Mouse (Mus musculus) hindbrain, embryonic 14.5 days (tissue): ENCODE results near the gene Gm10272. TPM values are rescaled to one million over a fixed set of nuclear protein-coding genes. Genes with fewer than 3 reads are reported as not detected.
"Not testable (repeated sequence)": the region's sequence is repeated elsewhere in the genome, so short reads cannot be mapped to it uniquely, and the experiment has no call there.

ENCODE experiments used
- ATAC-seq: fragments of 200-750 bp; cut with Nextera tagmentation; 2 replicates; pipeline ENCODE4 v1.8.0; 2017; ENCODE audit warnings: moderate number of reproducible peaks, mild to moderate bottlenecking, moderate TSS enrichment, moderate library complexity; ENCODE audit not compliant: low FRiP score
- DNase-seq: peaks from one replicate; pipeline ENCODE4 v3.0.0-alpha.2; 2015; ENCODE audit warnings: low spot score
- H3K27ac ChIP-seq: fragments of 300-500 bp; sonication (generic); 2 replicates; pipeline ENCODE4 v1.5.1; 2014; ENCODE audit warnings: mild to moderate bottlenecking, moderate library complexity
- H3K27me3 ChIP-seq: fragments of 300-500 bp; sonication (generic); 2 replicates; pipeline ENCODE4 v1.6.1; 2014; ENCODE audit warnings: mild to moderate bottlenecking, low read length, mixed read lengths; ENCODE audit not compliant: control insufficient read depth, insufficient read depth
- H3K36me3 ChIP-seq: fragments of 300-500 bp; sonication (generic); replicated peaks from 2 replicates; pipeline ENCODE4 v1.6.1; 2014; ENCODE audit not compliant: control insufficient read depth, insufficient read depth
- H3K4me1 ChIP-seq: fragments of 300-500 bp; sonication (generic); replicated peaks from 2 replicates; pipeline ENCODE4 v1.6.1; 2014; ENCODE audit warnings: antibody characterized with exemption, low read length, mixed read lengths; ENCODE audit not compliant: control insufficient read depth, insufficient read depth
- H3K4me2 ChIP-seq: fragments of 300-500 bp; sonication (generic); replicated peaks from 2 replicates; pipeline ENCODE4 v1.6.1; 2014; ENCODE audit warnings: mild to moderate bottlenecking, moderate library complexity
- H3K4me3 ChIP-seq: fragments of 300-500 bp; sonication (generic); replicated peaks from 2 replicates; pipeline ENCODE4 v1.5.1; 2014; ENCODE audit warnings: mild to moderate bottlenecking, low read length
- H3K9ac ChIP-seq: fragments of 300-500 bp; sonication (generic); 2 replicates; pipeline ENCODE4 v1.6.1; 2014
- H3K9me3 ChIP-seq: fragments of 300-500 bp; sonication (generic); 2 replicates; pipeline ENCODE4 v1.6.1; 2016; ENCODE audit warnings: low read length; ENCODE audit not compliant: control insufficient read depth
- WGBS: fragments of 180-500 bp; shearing (Covaris S2); extraction: QIAGEN DNeasy Blood & Tissue Kit; methylation state at CpG from one replicate; pipeline ENCODE4 v1.1.7; 2014; 5-methylcytosine and 5-hydroxymethylcytosine counted together
- polyA plus RNA-seq: library from polyadenylated mRNA; unstranded; fragments of >200 nt; fragmentation: Nextera tagmentation; extraction: Ambion mirVana; gene quantifications from 2 replicates; pipeline ENCODE4 v1.2.1, GENCODE M21; 2014

Gene Gm10272
- polyA plus RNA-seq, 1 experiment from 2014 or later, result not detected

DNA sequence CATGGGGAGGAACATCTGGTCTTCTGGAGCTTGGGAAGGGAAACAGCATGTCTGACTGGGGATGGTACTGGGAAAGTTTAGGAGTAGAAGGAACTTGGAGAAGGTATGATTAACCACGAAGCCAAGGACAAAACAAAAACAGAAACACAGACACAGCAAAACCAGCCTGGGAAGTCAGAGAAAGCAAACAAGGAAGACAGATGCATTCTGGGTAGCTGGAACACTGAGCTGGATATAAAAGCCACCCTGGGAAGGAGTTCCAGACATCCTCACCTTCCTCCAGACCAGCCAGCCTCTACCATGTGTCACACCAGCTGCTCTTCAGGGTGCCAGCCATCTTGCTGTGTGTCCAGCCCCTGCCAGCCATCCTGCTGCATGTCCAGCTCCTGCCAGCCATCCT is 9.1 kb downstream of the Gm10272 start, which contains the start of gene Gm10142:
Gene Gm10142 (plus strand): TSS at position 301 of the 400 bp plus-strand sequence.
- Histone ChIP-seq H3K9me3 (0 out of 2 replicates have a peak, but pooled peaks cover 7% of the 10 kb centered on the region), H3K4me1 (no peaks in the 10 kb centered on the region), H3K9ac (no peak within 1 kb of the TSS), H3K4me3 (no peak within 1 kb of the TSS), H3K36me3 (no peaks in the 10 kb centered on the region), H3K27me3 (no peaks in the 10 kb centered on the region), H3K27ac (no peak within 1 kb of the TSS), H3K4me2 (no peak within 1 kb of the TSS)
- WGBS, result 90% methylated on average over 1 of the region's 1 CpGs
- DNase-seq (no peak), ATAC-seq (no peak)

DNA sequence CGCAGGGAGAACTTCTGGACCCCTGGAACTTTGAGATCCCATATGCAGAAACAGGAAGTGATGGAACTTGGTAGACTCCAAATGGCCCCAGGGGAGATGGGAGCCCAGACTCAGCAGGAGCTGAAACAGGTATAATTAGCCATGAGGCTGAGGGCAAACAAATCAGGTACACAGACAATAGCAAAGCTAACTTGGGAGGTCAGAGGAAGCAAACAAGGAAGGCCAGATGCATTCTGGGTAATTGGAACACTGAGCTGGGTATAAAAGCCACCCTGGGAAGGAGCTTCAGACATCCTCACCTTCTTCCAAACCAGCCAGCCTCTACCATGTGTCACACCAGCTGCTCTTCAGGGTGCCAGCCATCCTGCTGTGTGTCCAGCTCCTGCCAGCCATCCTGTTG is 13.9 kb downstream of the Gm10272 start, which contains the start of gene Krtap12-1:
Gene Krtap12-1 (plus strand): TSS at position 301 of the 400 bp plus-strand sequence.
- H3K27me3 ChIP-seq, H3K9ac ChIP-seq, H3K4me3 ChIP-seq, ATAC-seq, H3K27ac ChIP-seq, H3K9me3 ChIP-seq, H3K4me1 ChIP-seq, H3K4me2 ChIP-seq, DNase-seq, H3K36me3 ChIP-seq: not testable (repeated sequence)
- 90% methylated on average over 1 of the region's 1 CpGs for WGBS

DNA sequence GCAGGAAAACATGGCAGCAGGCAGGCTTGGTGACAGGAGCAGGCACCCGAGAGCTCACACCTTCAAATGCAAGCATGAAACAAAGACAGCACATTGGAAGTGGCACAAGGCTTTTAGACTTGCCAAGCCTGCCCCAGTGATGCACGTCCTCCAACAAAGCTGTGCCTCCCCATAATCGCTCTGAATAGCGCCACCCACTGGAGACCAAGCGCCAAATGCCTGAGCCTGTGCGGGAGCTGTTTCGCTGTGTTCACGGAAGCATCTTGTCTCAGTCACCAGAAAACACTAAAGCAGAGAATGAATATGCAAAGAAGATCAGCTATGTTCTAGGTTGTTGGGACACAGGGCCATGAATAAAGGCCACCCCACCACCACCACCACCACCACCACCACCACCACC is 18.4 kb downstream of the Gm10272 start:
- no peak for DNase-seq
- no peak overlapping the region for H3K4me2 ChIP-seq
- no peak for ATAC-seq
- no peaks in the 10 kb centered on the region for H3K9me3 ChIP-seq
- H3K27me3 ChIP-seq, result no peaks in the 10 kb centered on the region
- H3K4me3 ChIP-seq, result no peak overlapping the region
- H3K9ac ChIP-seq, result no peak overlapping the region
- WGBS, result 72% methylated on average over 8 of the region's 8 CpGs
- H3K4me1 ChIP-seq, result no peaks in the 10 kb centered on the region
- no peak overlapping the region for H3K27ac ChIP-seq
- no peaks in the 10 kb centered on the region for H3K36me3 ChIP-seq

DNA sequence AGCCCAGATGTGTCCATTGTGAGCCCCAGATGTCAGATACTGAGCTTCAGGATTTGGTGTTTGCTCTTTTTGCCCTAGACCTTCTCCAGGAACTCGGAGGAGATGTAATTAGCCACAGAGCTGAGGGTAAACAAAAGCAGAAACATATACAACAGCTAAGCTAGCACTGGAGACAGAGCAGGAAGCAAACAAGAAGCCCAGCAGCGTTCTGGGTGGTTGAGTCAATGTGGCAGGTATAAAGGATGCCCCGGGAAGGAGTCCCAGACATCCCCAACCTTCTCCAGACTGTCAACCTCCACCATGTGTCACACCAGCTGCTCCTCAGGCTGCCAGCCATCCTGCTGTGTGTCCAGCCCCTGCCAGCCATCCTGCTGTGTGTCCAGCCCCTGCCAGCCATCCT is 19.8 kb downstream of the Gm10272 start, which contains the start of gene Gm10100:
Gene Gm10100 (plus strand): TSS at position 301 of the 400 bp plus-strand sequence.
- H3K9me3 ChIP-seq, result no peaks in the 10 kb centered on the region
- H3K9ac ChIP-seq, result no peak within 1 kb of the TSS
- no peaks in the 10 kb centered on the region for H3K36me3 ChIP-seq
- WGBS, result 29% methylated on average over 3 of the region's 3 CpGs
- no peak within 1 kb of the TSS for H3K4me3 ChIP-seq
- H3K27ac ChIP-seq, result no peak within 1 kb of the TSS
- H3K27me3 ChIP-seq, result no peaks in the 10 kb centered on the region
- DNase-seq (no peak), ATAC-seq (no peak)
- no peak within 1 kb of the TSS for H3K4me2 ChIP-seq
- no peaks in the 10 kb centered on the region for H3K4me1 ChIP-seq

DNA sequence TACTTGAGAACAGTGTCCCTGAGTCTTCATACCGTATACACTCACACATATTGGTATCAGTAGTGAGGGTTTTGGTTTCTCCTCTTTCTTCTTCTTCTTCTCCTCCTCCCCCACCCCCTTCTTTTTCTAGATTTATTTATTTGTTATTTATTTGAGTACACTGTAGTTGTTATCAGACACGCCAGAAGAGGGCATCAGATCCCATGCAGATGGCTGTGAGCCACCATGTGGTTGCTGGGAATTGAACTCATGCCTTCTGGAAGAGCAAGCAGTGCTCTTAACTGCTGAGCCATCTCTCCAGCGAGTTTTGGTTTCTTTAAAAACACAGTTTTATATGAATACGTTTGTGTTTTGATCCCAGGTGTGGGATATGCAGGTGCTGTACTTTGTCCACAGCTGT is 21.9 kb downstream of the Gm10272 start:
- Histone ChIP-seq H3K4me2 (no peak overlapping the region), H3K27ac (no peak overlapping the region), H3K9ac (no peak overlapping the region), H3K9me3 (no peaks in the 10 kb centered on the region), H3K36me3 (no peaks in the 10 kb centered on the region), H3K4me3 (no peak overlapping the region), H3K4me1 (no peaks in the 10 kb centered on the region), H3K27me3 (no peaks in the 10 kb centered on the region)
- ATAC-seq (no peak), DNase-seq (no peak)
- WGBS, result 68% methylated on average over 4 of the region's 4 CpGs

DNA sequence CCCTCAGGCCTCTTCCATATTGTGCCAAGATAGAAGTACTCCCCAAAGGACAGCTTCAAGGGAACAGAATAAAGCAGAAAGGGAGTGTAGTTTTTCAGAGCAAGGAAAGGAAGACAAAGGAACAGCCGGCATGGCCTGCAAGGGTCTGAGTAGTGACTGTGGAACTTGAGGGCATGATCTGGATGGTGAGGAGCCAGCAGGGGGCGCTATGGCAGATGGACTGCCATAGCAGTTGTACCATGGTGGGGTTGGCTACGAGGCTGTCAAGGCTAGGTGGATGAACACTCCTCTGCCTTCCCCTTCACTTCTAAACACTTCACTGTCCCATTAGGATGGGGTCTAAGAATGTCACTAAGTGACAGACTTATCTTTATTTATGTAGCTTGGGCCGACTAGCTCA is 22.8 kb downstream of the Gm10272 start:
- ATAC-seq (no peak), DNase-seq (no peak)

DNA sequence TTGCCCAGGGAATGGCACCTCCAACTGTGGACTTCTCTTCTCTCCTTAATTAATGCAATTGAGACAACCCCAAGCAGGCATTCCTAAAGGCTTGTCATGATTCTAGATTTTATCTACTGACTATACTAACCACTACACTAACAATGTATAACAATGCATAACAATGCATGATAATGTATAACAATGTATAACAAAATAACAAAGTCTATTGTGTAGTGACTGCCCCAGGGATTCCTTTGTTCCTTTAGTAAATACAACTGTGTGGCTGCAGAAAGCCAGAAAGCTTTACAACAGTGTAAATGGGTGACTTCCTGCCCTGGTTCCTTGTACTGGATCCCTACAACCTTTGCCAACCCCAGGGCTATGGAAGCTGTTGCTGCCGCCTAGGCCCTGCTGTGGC is 29.5 kb downstream of the Gm10272 start:
- DNase-seq (no peak), ATAC-seq (no peak)
- no peak overlapping the region for H3K27ac ChIP-seq
- H3K4me2 ChIP-seq, result no peak overlapping the region
- 94% methylated on average over 1 of the region's 1 CpGs for WGBS
- H3K9ac ChIP-seq, result no peak overlapping the region
- H3K36me3 ChIP-seq, result no peaks in the 10 kb centered on the region
- no peak overlapping the region for H3K4me3 ChIP-seq
- H3K9me3 ChIP-seq, result peaks cover 4% of the 10 kb centered on the region; the same call in 1 of the 2 replicates
- no peaks in the 10 kb centered on the region for H3K27me3 ChIP-seq
- H3K4me1 ChIP-seq, result no peaks in the 10 kb centered on the region

More for the DNA sequence above, 22.8 kb downstream of the Gm10272 start:
- Histone ChIP-seq H3K36me3 (no peaks in the 10 kb centered on the region), H3K27ac (no peak overlapping the region), H3K9me3 (no peaks in the 10 kb centered on the region), H3K4me3 (no peak overlapping the region), H3K9ac (no peak overlapping the region), H3K4me2 (no peak overlapping the region), H3K27me3 (no peaks in the 10 kb centered on the region), H3K4me1 (no peaks in the 10 kb centered on the region)
- WGBS, result 48% methylated on average over 4 of the region's 4 CpGs

DNA sequence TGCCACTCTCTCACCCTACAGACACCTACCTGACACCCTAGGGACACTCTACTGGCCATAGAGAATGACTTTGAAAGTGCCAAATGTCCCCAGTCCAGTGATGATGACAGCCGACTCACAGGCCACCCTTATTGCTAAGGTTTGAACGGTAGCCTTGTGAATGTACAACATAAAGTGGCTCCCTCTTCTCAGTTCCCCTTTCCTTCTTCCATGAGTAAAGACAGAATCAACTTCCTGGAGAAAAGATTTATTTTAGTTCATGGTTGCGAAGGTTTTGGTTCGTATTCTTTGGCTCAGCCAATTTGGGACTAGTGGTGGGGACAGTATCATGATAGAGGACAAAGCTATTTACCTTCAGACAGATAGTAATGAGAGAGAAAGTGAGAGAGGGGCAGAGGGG is 32.5 kb downstream of the Gm10272 start:
- WGBS, result 90% methylated on average over 4 of the region's 4 CpGs
- no peak for ATAC-seq
- no peaks in the 10 kb centered on the region for H3K4me1 ChIP-seq

DNA sequence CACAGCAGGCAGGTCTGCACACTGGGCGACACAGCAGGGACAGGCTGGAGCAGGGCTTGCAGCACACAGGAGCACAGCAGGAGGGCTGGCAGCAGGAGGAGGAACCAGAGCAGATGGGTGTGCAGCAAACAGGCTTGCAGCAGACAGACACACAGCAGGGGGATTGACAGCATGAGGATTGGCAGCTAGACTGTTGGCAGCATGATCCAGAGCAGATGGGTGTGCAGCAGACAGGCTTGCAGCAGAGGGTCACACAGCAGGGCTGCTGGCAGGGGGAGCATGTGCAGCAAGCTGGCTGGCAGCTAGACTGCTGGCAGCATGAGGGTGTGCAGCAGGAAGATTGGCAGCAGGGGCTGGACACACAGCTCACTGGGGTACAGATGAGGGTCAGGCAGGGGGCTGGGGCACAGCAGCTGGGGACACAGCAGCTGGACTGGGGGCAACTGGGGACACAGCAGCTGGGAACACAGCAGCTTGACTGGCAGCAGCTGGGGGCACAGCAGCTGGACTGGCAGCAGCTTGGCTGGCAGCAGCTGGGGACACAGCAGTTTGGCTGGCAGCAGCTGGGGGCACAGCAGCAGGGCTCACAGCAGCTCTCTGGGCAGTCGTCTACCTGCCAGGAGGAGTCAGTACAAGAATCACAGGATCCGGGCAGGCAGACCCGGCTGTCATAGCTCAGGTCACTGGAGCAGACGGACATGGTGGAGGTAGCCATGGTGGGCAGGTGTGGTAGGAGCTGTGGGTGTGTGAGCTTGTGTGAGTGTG is 35.7 kb downstream of the Gm10272 start, which contains the start of gene Gm18596:
Gene Gm18596 (minus strand): TSS at position 715 of the 765 bp plus-strand sequence.
- not testable (repeated sequence) for H3K27ac ChIP-seq, DNase-seq, H3K36me3 ChIP-seq

More for the DNA sequence above, 32.5 kb downstream of the Gm10272 start:
- Histone ChIP-seq H3K4me3 (no peak overlapping the region), H3K4me2 (no peak overlapping the region), H3K9ac (no peak overlapping the region), H3K27ac (no peak overlapping the region), H3K36me3 (no peaks in the 10 kb centered on the region), H3K9me3 (peaks cover 4% of the 10 kb centered on the region; the same call in 1 of the 2 replicates), H3K27me3 (no peaks in the 10 kb centered on the region)
- no peak for DNase-seq

More for the DNA sequence above, 35.7 kb downstream of the Gm10272 start, which contains the start of gene Gm18596:
- H3K4me2 ChIP-seq, H3K4me3 ChIP-seq, H3K9me3 ChIP-seq, ATAC-seq, H3K27me3 ChIP-seq, H3K4me1 ChIP-seq, H3K9ac ChIP-seq: not testable (repeated sequence)
- 58% methylated on average over 4 of the region's 5 CpGs for WGBS
